Mouse (Mus musculus): ENCODE measurements around the gene Nmrk1.
A peak's percentile ranks its signal among the peaks of the same experiment; 100 is the strongest.

Nmrk1 gene

GRCm38 (mm10) chr19:18655999-18656398, 24.2 kb downstream of the Nmrk1 start:
- DNase-seq: no peak

- DNase-seq: no peak
Measured at GRCm38 (mm10) chr19:18658473-18658872, 26.7 kb downstream of the Nmrk1 start.

GRCm38 (mm10) chr19:18659349-18659748, 27.6 kb downstream of the Nmrk1 start:
- no peak for DNase-seq

- no peak for DNase-seq
Measured at GRCm38 (mm10) chr19:18660466-18660865, 28.7 kb downstream of the Nmrk1 start.

GRCm38 (mm10) chr19:18661683-18662082, 29.9 kb downstream of the Nmrk1 start:
- no peak for DNase-seq

- no peak for DNase-seq
Measured at GRCm38 (mm10) chr19:18663904-18664303, 32.2 kb downstream of the Nmrk1 start.

- DNase-seq: no peak
Measured at GRCm38 (mm10) chr19:18666966-18667365, 35.2 kb downstream of the Nmrk1 start.

- no peak for DNase-seq
Measured at GRCm38 (mm10) chr19:18669551-18669950, 37.8 kb downstream of the Nmrk1 start.

GRCm38 (mm10) chr19:18670608-18671007, 38.9 kb downstream of the Nmrk1 start, which contains the start of gene Carnmt1:
Carnmt1 (plus strand) TSS chr19:18670764.
- peak; percentile 99 for DNase-seq

GRCm38 (mm10) chr19:18671056-18671741, 39.4 kb downstream of the Nmrk1 start:
- DNase-seq: peak; percentile 63

- DNase-seq: no peak
Measured at GRCm38 (mm10) chr19:18672498-18672897, 40.7 kb downstream of the Nmrk1 start.

GRCm38 (mm10) chr19:18673116-18673515, 41.4 kb downstream of the Nmrk1 start:
- DNase-seq: no peak

- DNase-seq: no peak
Measured at GRCm38 (mm10) chr19:18682142-18682541, 50.4 kb downstream of the Nmrk1 start.

GRCm38 (mm10) chr19:18687556-18687955, 55.8 kb downstream of the Nmrk1 start:
- peak; percentile 29 for DNase-seq

- DNase-seq: no peak
Measured at GRCm38 (mm10) chr19:18692176-18692575, 60.4 kb downstream of the Nmrk1 start.

- DNase-seq: no peak
Measured at GRCm38 (mm10) chr19:18692768-18693167, 61.0 kb downstream of the Nmrk1 start.

GRCm38 (mm10) chr19:18695116-18695515, 63.4 kb downstream of the Nmrk1 start:
- no peak for DNase-seq

GRCm38 (mm10) chr19:18695552-18695951, 63.8 kb downstream of the Nmrk1 start:
- no peak for DNase-seq
